Mouse (Mus musculus) testis, adult 2 months (tissue): ENCODE data around the gene Bbs9.

Experiments used
- CTCF ChIP-seq: fragments of 200-500 bp; IDR thresholded peaks from 2 replicates; pipeline ENCODE4 v1.5.1; 2012; ENCODE audit warnings: low read depth, mild to moderate bottlenecking, inconsistent platforms, low read length, moderate library complexity; ENCODE audit not compliant: control insufficient read depth, insufficient read depth, insufficient replicate concordance
- POLR2A ChIP-seq: fragments of 200-500 bp; IDR thresholded peaks from 2 replicates; pipeline ENCODE4 v1.6.1; 2012; ENCODE audit warnings: low read depth, mild to moderate bottlenecking, inconsistent platforms, low read length, moderate library complexity; ENCODE audit not compliant: control insufficient read depth

- TF ChIP-seq CTCF (no peak), POLR2A (no peak)
Measured at GRCm38 (mm10) chr9:22430315-22430840, 45.1 kb upstream of the Bbs9 start.
